Mouse (Mus musculus) hindbrain, embryonic 16.5 days (tissue): ENCODE data around the gene Entpd1. TPM values are rescaled to one million over a fixed set of nuclear protein-coding genes. Genes with fewer than 3 reads are reported as not detected.

Source experiments
- ATAC-seq: fragments of 200-750 bp; cut with Nextera tagmentation; 2 replicates; pipeline ENCODE4 v1.8.0; 2017; ENCODE audit warnings: moderate TSS enrichment, moderate library complexity
- H3K27ac ChIP-seq: fragments of 300-500 bp; sonication (generic); 2 replicates; pipeline ENCODE4 v1.5.1; 2014; ENCODE audit warnings: low read depth, mild to moderate bottlenecking, control low read depth, low read length, moderate library complexity
- H3K27me3 ChIP-seq: fragments of 300-500 bp; sonication (generic); replicated peaks from 2 replicates; pipeline ENCODE4 v1.6.1; 2014; ENCODE audit warnings: low read length; ENCODE audit not compliant: control insufficient read depth, insufficient read depth
- H3K36me3 ChIP-seq: fragments of 300-500 bp; sonication (generic); 2 replicates; pipeline ENCODE4 v1.6.1; 2014; ENCODE audit warnings: mild to moderate bottlenecking, low read length, moderate library complexity, mixed read lengths; ENCODE audit not compliant: control insufficient read depth, insufficient read depth
- H3K4me1 ChIP-seq: fragments of 300-500 bp; sonication (generic); 2 replicates; pipeline ENCODE4 v1.6.1; 2014; ENCODE audit warnings: low read depth, low read length; ENCODE audit not compliant: control insufficient read depth, insufficient read depth
- H3K4me2 ChIP-seq: fragments of 300-500 bp; sonication (generic); 2 replicates; pipeline ENCODE4 v1.6.1; 2014; ENCODE audit warnings: mild to moderate bottlenecking, low read length, control low read depth, moderate library complexity
- H3K4me3 ChIP-seq: fragments of 300-500 bp; sonication (generic); 2 replicates; pipeline ENCODE4 v1.5.1; 2014; ENCODE audit warnings: mild to moderate bottlenecking, low read length, control low read depth, moderate library complexity
- H3K9ac ChIP-seq: fragments of 300-500 bp; sonication (generic); 2 replicates; pipeline ENCODE4 v1.6.1; 2014; ENCODE audit warnings: low read depth, mild to moderate bottlenecking, control low read depth, low read length, moderate library complexity
- H3K9me3 ChIP-seq: fragments of 300-500 bp; sonication (generic); 2 replicates; pipeline ENCODE4 v1.6.1; 2014; ENCODE audit warnings: mild to moderate bottlenecking, low read length, moderate library complexity; ENCODE audit not compliant: control insufficient read depth
- WGBS: fragments of 180-500 bp; shearing (Covaris S2); extraction: QIAGEN DNeasy Blood & Tissue Kit; methylation state at CpG from one replicate; pipeline ENCODE4 v1.1.7; 2014; 5-methylcytosine and 5-hydroxymethylcytosine counted together
- polyA plus RNA-seq: library from polyadenylated mRNA; unstranded; fragments of >200 nt; fragmentation: Nextera tagmentation; extraction: Ambion mirVana; gene quantifications from 2 replicates; pipeline ENCODE4 v1.2.1, GENCODE M21; 2015

The Entpd1 gene
- polyA plus RNA-seq, 1 experiment from 2014 or later = 8.1 TPM

GRCm38 (mm10) chr19:40769341-40769770 is 157.2 kb downstream of the Entpd1 start:
- H3K4me3 ChIP-seq = no peak overlapping the region
- no peak for ATAC-seq

GRCm38 (mm10) chr19:40788004-40788714 is 176.0 kb downstream of the Entpd1 start:
- Histone ChIP-seq H3K9ac (no peak overlapping the region), H3K36me3 (no peaks in the 10 kb centered on the region), H3K4me3 (no peak overlapping the region), H3K4me1 (no peaks in the 10 kb centered on the region), H3K4me2 (no peak overlapping the region), H3K27me3 (no peaks in the 10 kb centered on the region), H3K27ac (no peak overlapping the region), H3K9me3 (no peaks in the 10 kb centered on the region)
- ATAC-seq = no peak
- 74% methylated on average over 14 of the region's 15 CpGs for WGBS

More at GRCm38 (mm10) chr19:40769341-40769770, 157.2 kb downstream of the Entpd1 start:
- Histone ChIP-seq H3K27me3 (no peaks in the 10 kb centered on the region), H3K9ac (no peak overlapping the region), H3K9me3 (no peaks in the 10 kb centered on the region), H3K36me3 (no peaks in the 10 kb centered on the region), H3K4me2 (no peak overlapping the region), H3K27ac (no peak overlapping the region), H3K4me1 (no peaks in the 10 kb centered on the region)
- WGBS = 49% methylated on average over 7 of the region's 7 CpGs

GRCm38 (mm10) chr19:40788715-40789084 is 176.5 kb downstream of the Entpd1 start:
- WGBS = 80% methylated on average over 2 of the region's 2 CpGs
- Histone ChIP-seq H3K9me3 (no peaks in the 10 kb centered on the region), H3K4me3 (no peak overlapping the region), H3K36me3 (no peaks in the 10 kb centered on the region), H3K4me1 (no peaks in the 10 kb centered on the region), H3K4me2 (no peak overlapping the region), H3K27ac (no peak overlapping the region), H3K27me3 (no peaks in the 10 kb centered on the region), H3K9ac (no peak overlapping the region)
- ATAC-seq = no peak

Other genes starting within 250 kb of the Entpd1 start
- gene Sorbs1, start 98.6 kb upstream of the Entpd1 start, polyA plus RNA-seq = 83.6 and 101 TPM in 2 replicates
- gene Aldh18a1, start 23.9 kb upstream of the Entpd1 start, polyA plus RNA-seq = 43.7 and 52.8 TPM in 2 replicates
- 14.8 and 16.6 TPM in 2 replicates for gene Tctn3, start 133 bp upstream of the Entpd1 start, polyA plus RNA-seq
- 0.12 and 0.44 TPM in 2 replicates for gene Cc2d2b, start 136.4 kb downstream of the Entpd1 start, polyA plus RNA-seq
- gene Ccnj, start 218.9 kb downstream of the Entpd1 start, polyA plus RNA-seq = 11.9 and 15.2 TPM in 2 replicates